Comparison of ENCODE assay signal across 24 mouse cellular contexts in genomic region chr5:115985101-115985500, GRCm38 (mm10). TPM values are rescaled to one million over a fixed set of nuclear protein-coding genes. Genes with fewer than 3 reads are reported as not detected.
DNase-seq lines count a peak whose midpoint lies in the region; TF ChIP-seq lines count a peak whose summit lies in the region.
"Had no signal": no experiment of that assay in that cellular context is flagged by ENCODE, and none has a peak within 500 bp of the region (broad histone marks: within the 10 kb centered on the region; RNA-seq: fewer than 3 reads in every experiment).

No protein-coding gene starts in this region.

- 59% methylated on average over 11 of the region's 11 CpGs for WGBS in cerebellum, adult 2 months

- no peak overlapping the region for H3K4me3 ChIP-seq in cerebellum, adult 2 months (replicated peaks; ENCODE audit: insufficient read depth, low read depth, low read length)
- H3K4me3 ChIP-seq: gastrocnemius, adult 2 months; heart, embryonic 12.5 days; heart, embryonic 15.5 days; hindbrain, embryonic 10.5 days; hindbrain, embryonic 13.5 days; intestine, embryonic 15.5 days had no signal

- DNase-seq in cerebellum, adult 11-12 months = peak; percentile 49
- no peak for DNase-seq in cerebellum, adult 8-10 months
- DNase-seq in cerebellum, adult 2 months = peak; percentile 38 to 60
- DNase-seq in cerebellum, adult 9-11 months = peak; percentile 39
- peak; percentile 22 to 28 for DNase-seq in cerebellum, postnatal 36 days
- no peak for DNase-seq in spleen, postnatal 36 days (ENCODE audit: low spot score in 2 of 2)
- DNase-seq in heart, adult 9 months (ENCODE audit: low spot score in 2 of 2) = no peak
- DNase-seq: adrenal gland, postnatal 10 days; adrenal gland, postnatal 36 days; B cell, adult 2 months; forebrain, postnatal 0 days; gastrocnemius, adult 2 months; gastrocnemius, postnatal 14 days; heart, adult 11 months; heart, postnatal 10 days; heart, postnatal 36 days; kidney, adult 11 months had no signal

- H3K27me3 ChIP-seq in cerebellum, adult 2 months (ENCODE audit: control insufficient read depth, insufficient read depth, low read length) = no peaks in the 10 kb centered on the region
- H3K27me3 ChIP-seq: CH12.LX; heart, embryonic 12.5 days; heart, embryonic 15.5 days; hindbrain, embryonic 13.5 days; intestine, embryonic 15.5 days; Patski had no signal

- H3K4me1 ChIP-seq in cerebellum, adult 2 months (ENCODE audit: control insufficient read depth, insufficient read depth, low read length) = no peaks in the 10 kb centered on the region
- H3K4me1 ChIP-seq: heart, embryonic 12.5 days; hindbrain, embryonic 10.5 days had no signal

- no peak overlapping the region for H3K27ac ChIP-seq in cerebellum, adult 2 months (ENCODE audit: insufficient read depth, low read length)
- H3K27ac ChIP-seq: gastrocnemius, adult 2 months; heart, embryonic 15.5 days; hindbrain, embryonic 10.5 days; hindbrain, embryonic 13.5 days; intestine, embryonic 15.5 days had no signal

- no peak for TF ChIP-seq CTCF in cerebellum, adult 2 months (IDR thresholded peaks at IDR 0.05; ENCODE audit: borderline replicate concordance, insufficient read depth, low read depth, low read length)

- no peak for TF ChIP-seq POLR2A in cerebellum, adult 2 months (IDR thresholded peaks at IDR 0.05; ENCODE audit: borderline replicate concordance, insufficient read depth, low read length)

RNA-seq across cellular contexts. Expression of gene Prkab1, which starts 39.2 kb away (rescaled TPM):
- 39.6 and 43.8 TPM in 2 replicates for polyA plus RNA-seq in cerebellum, adult 2 months (2012; rRNA removed)

Comparison
In these comparisons a context has a peak if more than half of its experiments do, and no peak if none do; other contexts are left out.
1. DNase-seq: peak in cerebellum, adult 11-12 months (single experiment), cerebellum, adult 2 months (2 of 2), cerebellum, adult 9-11 months (single experiment) and cerebellum, postnatal 36 days (2 of 2); none in cerebellum, adult 8-10 months (single experiment), spleen, postnatal 36 days (0 of 2) and heart, adult 9 months (0 of 2).